Mouse (Mus musculus): ENCODE results near the gene Cdc20b.
A peak's percentile ranks its signal among the peaks of the same experiment; 100 is the strongest.

Gene Cdc20b

GRCm38 (mm10) chr13:113100879-113101278 lies 66.0 kb downstream of the Cdc20b start, which contains the start of gene Gzma:
Gzma (minus strand) TSS chr13:113100981.
- peak; percentile 36 for DNase-seq (ENCODE audit: low spot score)

GRCm38 (mm10) chr13:113101804-113102203 lies 66.9 kb downstream of the Cdc20b start:
- DNase-seq (ENCODE audit: low spot score): no peak

GRCm38 (mm10) chr13:113104759-113105158 lies 69.8 kb downstream of the Cdc20b start:
- no peak for DNase-seq (ENCODE audit: low spot score)

- DNase-seq (ENCODE audit: low spot score): no peak
Observed at GRCm38 (mm10) chr13:113118977-113119376, 84.1 kb downstream of the Cdc20b start.

DNA sequence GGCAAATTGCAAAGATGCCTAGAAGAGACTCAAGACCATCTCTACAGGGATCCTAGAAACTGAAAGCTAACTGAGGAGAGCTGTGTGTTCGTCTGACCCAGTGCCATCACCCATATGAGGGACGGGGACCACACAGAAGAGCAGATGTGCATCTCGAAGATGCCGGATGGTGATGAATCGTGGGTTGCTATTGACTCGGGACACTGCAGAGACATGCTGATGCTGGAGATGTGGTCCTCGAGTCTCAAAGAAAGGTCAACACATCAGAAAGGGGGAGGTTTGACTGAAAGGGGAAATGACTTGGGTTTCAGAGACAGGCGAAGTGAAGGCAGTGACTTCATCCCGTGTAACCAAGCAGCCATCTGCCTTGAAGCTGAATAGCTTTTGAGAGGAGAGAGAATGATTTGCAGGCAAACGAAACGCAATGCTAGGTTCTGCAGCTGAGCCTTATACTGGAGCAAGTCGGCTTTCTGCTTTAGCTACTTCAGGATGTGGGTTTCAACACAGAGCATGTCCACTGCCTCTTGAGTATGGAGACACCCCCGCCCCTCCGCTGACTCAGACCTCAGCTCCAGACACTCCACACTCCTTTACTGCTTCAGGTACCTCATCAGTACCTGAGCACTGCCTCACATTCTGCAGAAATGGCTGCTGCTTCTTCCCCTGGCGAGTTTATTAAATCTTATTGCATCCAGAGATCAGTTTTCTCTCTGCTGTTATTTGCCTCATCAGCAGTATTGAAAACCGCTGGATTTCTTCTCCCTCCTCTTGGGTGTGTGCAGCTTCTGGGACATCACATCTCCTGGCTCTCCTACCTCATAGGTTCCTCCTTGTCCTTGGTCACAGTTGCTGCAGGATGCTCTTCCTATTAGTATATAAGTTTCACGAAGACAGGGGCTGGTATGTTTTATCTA lies 85.7 kb downstream of the Cdc20b start:
- DNase-seq (ENCODE audit: low spot score): no peak

GRCm38 (mm10) chr13:113121326-113121725 lies 86.4 kb downstream of the Cdc20b start:
- DNase-seq (ENCODE audit: low spot score): no peak

DNA sequence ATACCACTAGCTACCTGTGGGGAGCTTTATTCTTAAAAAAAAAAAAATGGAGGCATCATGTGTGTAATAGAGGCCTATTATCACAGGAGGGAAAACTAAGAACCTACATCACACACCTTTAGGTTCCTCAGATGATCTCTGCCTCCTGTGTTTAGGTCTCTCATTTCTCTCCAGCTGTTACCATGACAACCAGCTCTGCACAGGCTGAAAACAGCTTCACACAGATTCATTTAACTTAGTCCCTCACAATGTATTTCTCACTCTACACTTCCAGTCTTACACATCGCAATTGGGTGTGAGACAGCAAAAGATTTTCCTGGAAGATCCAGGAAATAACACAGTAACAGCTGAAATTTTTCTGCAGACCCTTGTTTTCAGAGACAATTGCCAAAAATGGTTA lies 95.1 kb downstream of the Cdc20b start:
- DNase-seq (ENCODE audit: low spot score): no peak

GRCm38 (mm10) chr13:113139597-113139996 lies 104.7 kb downstream of the Cdc20b start:
- no peak for DNase-seq (ENCODE audit: low spot score)
